7 mouse cellular contexts compared by ENCODE assay signal in genomic region chr11:88404816-88405613, GRCm38 (mm10).
DNase-seq lines count a peak whose midpoint lies in the region; ATAC-seq and TF ChIP-seq lines count a peak whose summit lies in the region.

No protein-coding gene starts in this region.

- no peak for TF ChIP-seq CTCF in cerebellum, adult 2 months (IDR thresholded peaks at IDR 0.05; ENCODE audit: borderline replicate concordance, insufficient read depth, low read depth, low read length)
- no peak for TF ChIP-seq CTCF in lung, postnatal 0 days (IDR thresholded peaks at IDR 0.05)

- ATAC-seq in forebrain, embryonic 14.5 days: peak; percentile 69
- peak; percentile 71 for ATAC-seq in heart, embryonic 16.5 days (replicated peaks; ENCODE audit: extremely low read depth, insufficient read depth, low FRiP score)
- peak; percentile 57 for ATAC-seq in lung, postnatal 0 days

- no peaks in the 10 kb centered on the region for H3K27me3 ChIP-seq in cerebellum, adult 2 months (ENCODE audit: control insufficient read depth, insufficient read depth, low read length)
- no peaks in the 10 kb centered on the region for H3K27me3 ChIP-seq in forebrain, embryonic 14.5 days (replicated peaks; ENCODE audit: control insufficient read depth, insufficient read depth, low read length)
- no peaks in the 10 kb centered on the region for H3K27me3 ChIP-seq in heart, embryonic 16.5 days (ENCODE audit: control insufficient read depth, insufficient read depth, low read length)
- H3K27me3 ChIP-seq in lung, postnatal 0 days (replicated peaks; ENCODE audit: insufficient read depth, low read length): no peaks in the 10 kb centered on the region

- no peaks in the 10 kb centered on the region for H3K36me3 ChIP-seq in forebrain, embryonic 14.5 days (ENCODE audit: control insufficient read depth, insufficient read depth, low read length)
- no peaks in the 10 kb centered on the region for H3K36me3 ChIP-seq in heart, embryonic 16.5 days (ENCODE audit: control insufficient read depth, insufficient read depth)
- no peaks in the 10 kb centered on the region for H3K36me3 ChIP-seq in lung, postnatal 0 days (ENCODE audit: insufficient read depth, low read length)

- H3K4me1 ChIP-seq in cerebellum, adult 2 months (ENCODE audit: control insufficient read depth, insufficient read depth, low read length): peaks cover 51% of the 10 kb centered on the region
- H3K4me1 ChIP-seq in forebrain, embryonic 14.5 days (ENCODE audit: control insufficient read depth, insufficient read depth, low read length): peaks cover 61% of the 10 kb centered on the region
- peaks cover 72% of the 10 kb centered on the region for H3K4me1 ChIP-seq in heart, embryonic 16.5 days (ENCODE audit: control insufficient read depth, insufficient read depth, low read length)
- H3K4me1 ChIP-seq in lung, postnatal 0 days (ENCODE audit: insufficient read depth, low read depth, low read length): peaks cover 8% of the 10 kb centered on the region; the same call in 1 of the 2 replicates

- H3K27ac ChIP-seq in cerebellum, adult 2 months (ENCODE audit: insufficient read depth, low read length): peak overlapping the region; percentile 43; the same call in 1 of the 2 replicates
- H3K27ac ChIP-seq in forebrain, embryonic 14.5 days (ENCODE audit: low read depth, low read length): peak overlapping the region; percentile 72
- peak overlapping the region; percentile 98 for H3K27ac ChIP-seq in heart, embryonic 16.5 days (ENCODE audit: low read length)
- H3K27ac ChIP-seq in lung, postnatal 0 days (ENCODE audit: low read length): no peak overlapping the region

- no peaks in the 10 kb centered on the region for H3K9me3 ChIP-seq in forebrain, embryonic 14.5 days (replicated peaks; ENCODE audit: control insufficient read depth, low read length)
- H3K9me3 ChIP-seq in heart, embryonic 16.5 days (replicated peaks; ENCODE audit: control insufficient read depth, low read length): no peaks in the 10 kb centered on the region
- H3K9me3 ChIP-seq in lung, postnatal 0 days (ENCODE audit: low read length): no peaks in the 10 kb centered on the region

- no peak for TF ChIP-seq EP300 in lung, postnatal 0 days (IDR thresholded peaks at IDR 0.05)

- H3K4me2 ChIP-seq in forebrain, embryonic 14.5 days (ENCODE audit: low read length): peak overlapping the region; percentile 40
- H3K4me2 ChIP-seq in heart, embryonic 16.5 days (ENCODE audit: low read depth, low read length): peak overlapping the region; percentile 61
- peak overlapping the region; percentile 19; the same call in 1 of the 2 replicates for H3K4me2 ChIP-seq in lung, postnatal 0 days (replicated peaks; ENCODE audit: low read depth, low read length)

- H3K9ac ChIP-seq in forebrain, embryonic 14.5 days (ENCODE audit: low read length): peak overlapping the region; percentile 37
- H3K9ac ChIP-seq in heart, embryonic 16.5 days (ENCODE audit: low read length): peak overlapping the region; percentile 69
- no peak overlapping the region for H3K9ac ChIP-seq in lung, postnatal 0 days (replicated peaks; ENCODE audit: low read depth)

- H3K4me3 ChIP-seq in cerebellum, adult 2 months (replicated peaks; ENCODE audit: insufficient read depth, low read depth, low read length): peak overlapping the region; percentile 23
- H3K4me3 ChIP-seq in forebrain, embryonic 14.5 days (ENCODE audit: low read depth, low read length): no peak overlapping the region
- peak overlapping the region; percentile 15; the same call in 1 of the 2 replicates for H3K4me3 ChIP-seq in heart, embryonic 16.5 days (ENCODE audit: low read length)
- no peak overlapping the region for H3K4me3 ChIP-seq in lung, postnatal 0 days (ENCODE audit: low read depth, low read length)

- DNase-seq in cerebellum, adult 2 months: peak; percentile 76 to 84
- DNase-seq in forebrain, embryonic 14.5 days (ENCODE audit: low spot score): peak; percentile 85
- DNase-seq in kidney, postnatal 10 days: peak; percentile 64
- DNase-seq in lung, postnatal 0 days (ENCODE audit: low spot score): peak; percentile 49
- DNase-seq in right cerebral cortex, postnatal 10 days (ENCODE audit: low spot score in 2 of 2): peak; percentile 88 to 92
- DNase-seq in adrenal gland, adult 2 months: no peak

- 7% methylated on average over 17 of the region's 17 CpGs for WGBS in cerebellum, adult 2 months
- WGBS in forebrain, embryonic 14.5 days: 5% methylated on average over 17 of the region's 17 CpGs
- WGBS in heart, embryonic 16.5 days: 15% methylated on average over 17 of the region's 17 CpGs
- WGBS in lung, postnatal 0 days: 24% methylated on average over 17 of the region's 17 CpGs

- no peak for TF ChIP-seq POLR2A in cerebellum, adult 2 months (IDR thresholded peaks at IDR 0.05; ENCODE audit: borderline replicate concordance, insufficient read depth, low read length)

Comparison
In these comparisons a context has a peak if more than half of its experiments do, and no peak if none do; other contexts are left out.
1. H3K4me3 ChIP-seq: peak in cerebellum, adult 2 months (single experiment) and heart, embryonic 16.5 days (single experiment); none in forebrain, embryonic 14.5 days (single experiment) and lung, postnatal 0 days (single experiment).
2. Peak in every context shown above with its lines, with median percentiles within 50 percentile points of each other: ATAC-seq and H3K4me2 ChIP-seq.